ENCODE assay signal across 8 mouse cellular contexts in the genomic region with DNA sequence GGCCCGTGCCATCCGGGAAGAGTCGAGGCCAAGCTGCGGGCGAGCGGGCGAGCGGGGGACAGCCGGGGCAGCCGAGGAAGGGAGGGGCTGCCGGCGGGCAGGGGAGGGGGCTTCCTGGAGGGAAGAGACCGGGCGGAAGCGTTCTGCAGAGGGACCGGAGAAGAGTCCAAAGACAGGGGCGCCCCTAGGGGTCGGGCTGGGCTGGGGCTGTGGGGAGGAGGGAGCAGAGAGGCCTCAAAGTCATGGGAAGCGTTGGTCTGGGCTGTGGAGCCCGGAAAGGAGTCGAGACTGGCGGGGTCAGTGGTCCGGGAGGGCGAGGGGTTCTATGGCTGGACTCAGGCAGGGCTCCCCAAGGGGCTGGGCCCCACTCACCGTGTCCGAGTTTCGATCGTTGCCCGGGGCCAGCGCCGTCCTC. TPM values are rescaled to one million over a fixed set of nuclear protein-coding genes. Genes with fewer than 3 reads are reported as not detected.
A peak's percentile ranks its signal among the peaks of the same experiment; 100 is the strongest.
DNase-seq lines count a peak whose midpoint lies in the region; ATAC-seq and TF ChIP-seq lines count a peak whose summit lies in the region.

No protein-coding gene starts in this region.

- peak; percentile 43 to 49 for DNase-seq in spleen, adult 18-20 months
- DNase-seq in spleen, adult 12 weeks (ENCODE audit: low spot score), result no peak
- peak; percentile 88 to 89 for DNase-seq in cerebellum, postnatal 10 days
- peak; percentile 49 for DNase-seq in gastrocnemius, postnatal 25 days
- DNase-seq in lung, embryonic 14.5 days, result peak; percentile 73
- DNase-seq in thymus, postnatal 10 days (ENCODE audit: low spot score in 2 of 2), result peak; percentile 70 to 78

- WGBS in intestine, postnatal 0 days, result under 1% methylated on average over 27 of the region's 31 CpGs
- WGBS in lung, embryonic 14.5 days, result under 1% methylated on average over 23 of the region's 31 CpGs
- under 1% methylated on average over 30 of the region's 31 CpGs for WGBS in neural tube, embryonic 15.5 days

- peak; percentile 66 for TF ChIP-seq CTCF in intestine, postnatal 0 days (IDR thresholded peaks at IDR 0.05; ENCODE audit: low read depth)
- peak; percentile 62 for TF ChIP-seq CTCF in lung, embryonic 14.5 days (IDR thresholded peaks at IDR 0.05; ENCODE audit: low read depth)

- H3K27me3 ChIP-seq in intestine, postnatal 0 days (replicated peaks; ENCODE audit: control insufficient read depth, insufficient read depth, low read length), result no peaks in the 10 kb centered on the region
- no peaks in the 10 kb centered on the region for H3K27me3 ChIP-seq in lung, embryonic 14.5 days (ENCODE audit: insufficient read depth, low read length)
- H3K27me3 ChIP-seq in neural tube, embryonic 15.5 days (replicated peaks), result no peaks in the 10 kb centered on the region

- H3K36me3 ChIP-seq in intestine, postnatal 0 days (ENCODE audit: control insufficient read depth, insufficient read depth), result no peaks in the 10 kb centered on the region; the same call in 1 of the 2 replicates
- H3K36me3 ChIP-seq in lung, embryonic 14.5 days (ENCODE audit: insufficient read depth), result peaks cover 10% of the 10 kb centered on the region; the same call in 1 of the 2 replicates
- H3K36me3 ChIP-seq in neural tube, embryonic 15.5 days, result peaks cover 6% of the 10 kb centered on the region; the same call in 1 of the 2 replicates

- no peaks in the 10 kb centered on the region for H3K4me1 ChIP-seq in intestine, postnatal 0 days (replicated peaks; ENCODE audit: control insufficient read depth, insufficient read depth, low read length)
- H3K4me1 ChIP-seq in lung, embryonic 14.5 days (ENCODE audit: insufficient read depth), result no peaks in the 10 kb centered on the region
- H3K4me1 ChIP-seq in neural tube, embryonic 15.5 days, result peaks cover 30% of the 10 kb centered on the region

- ATAC-seq in intestine, postnatal 0 days, result peak; percentile 55
- ATAC-seq in lung, embryonic 14.5 days (ENCODE audit: insufficient read depth), result peak; percentile 78
- ATAC-seq in neural tube, embryonic 15.5 days (ENCODE audit: low FRiP score), result peak; percentile 81

- peak overlapping the region; percentile 95 for H3K4me2 ChIP-seq in intestine, postnatal 0 days (replicated peaks; ENCODE audit: low read depth)
- H3K4me2 ChIP-seq in lung, embryonic 14.5 days, result peak overlapping the region; percentile 94
- H3K4me2 ChIP-seq in neural tube, embryonic 15.5 days, result peak overlapping the region; percentile 88

- H3K27ac ChIP-seq in intestine, postnatal 0 days (ENCODE audit: low read depth, low read length), result peak overlapping the region; percentile 66; the same call in 1 of the 2 replicates
- peak overlapping the region; percentile 81 for H3K27ac ChIP-seq in lung, embryonic 14.5 days (ENCODE audit: low read depth)
- H3K27ac ChIP-seq in neural tube, embryonic 15.5 days (replicated peaks), result peak overlapping the region; percentile 81

- H3K9me3 ChIP-seq in intestine, postnatal 0 days (ENCODE audit: control insufficient read depth), result no peaks in the 10 kb centered on the region
- no peaks in the 10 kb centered on the region for H3K9me3 ChIP-seq in lung, embryonic 14.5 days (ENCODE audit: low read depth, low read length)
- no peaks in the 10 kb centered on the region for H3K9me3 ChIP-seq in neural tube, embryonic 15.5 days (replicated peaks)

- peak overlapping the region; percentile 92 for H3K4me3 ChIP-seq in intestine, postnatal 0 days (ENCODE audit: low read depth, low read length)
- peak overlapping the region; percentile 84 for H3K4me3 ChIP-seq in lung, embryonic 14.5 days (ENCODE audit: low read depth, low read length)
- peak overlapping the region; percentile 83 for H3K4me3 ChIP-seq in neural tube, embryonic 15.5 days (replicated peaks)

- peak overlapping the region; percentile 94 for H3K9ac ChIP-seq in intestine, postnatal 0 days (ENCODE audit: low read depth, low read length)
- peak overlapping the region; percentile 87 for H3K9ac ChIP-seq in lung, embryonic 14.5 days
- peak overlapping the region; percentile 87 for H3K9ac ChIP-seq in neural tube, embryonic 15.5 days (replicated peaks)

RNA-seq across cellular contexts. Expression of a gene that starts 0.5 kb away (rescaled TPM):
- 10 to 100 TPM; 13.2 to 13.8 TPM for total RNA-seq in gastrocnemius, postnatal 25 days (2021)
- polyA plus RNA-seq in intestine, postnatal 0 days (2015; fragmentation: Nextera tagmentation; extraction: Ambion mirVana), result 4.2 and 4.7 TPM in 2 replicates
- polyA plus RNA-seq in lung, embryonic 14.5 days (2014; fragmentation: Nextera tagmentation; extraction: Ambion mirVana), result 8.7 and 11.1 TPM in 2 replicates
- 15.4 and 16.5 TPM in 2 replicates for polyA plus RNA-seq in neural tube, embryonic 15.5 days (2015; fragmentation: Nextera tagmentation; extraction: Ambion mirVana)

RNA-seq across cellular contexts. Expression of a gene that starts 5.1 kb away (rescaled TPM):
- under 1 TPM; 0.56 to 0.67 TPM for total RNA-seq in gastrocnemius, postnatal 25 days (2021)
- 1.1 and 1.9 TPM in 2 replicates for polyA plus RNA-seq in intestine, postnatal 0 days (2015; fragmentation: Nextera tagmentation; extraction: Ambion mirVana)
- 1.7 and 2.2 TPM in 2 replicates for polyA plus RNA-seq in lung, embryonic 14.5 days (2014; fragmentation: Nextera tagmentation; extraction: Ambion mirVana)
- polyA plus RNA-seq in neural tube, embryonic 15.5 days (2015; fragmentation: Nextera tagmentation; extraction: Ambion mirVana), result 1.5 and 1.8 TPM in 2 replicates

RNA-seq across cellular contexts. Expression of a gene that starts 50.1 kb away (rescaled TPM):
- 1 to 10 TPM; 1.7 to 1.9 TPM for total RNA-seq in gastrocnemius, postnatal 25 days (2021)
- 3.4 TPM in 2 replicates for polyA plus RNA-seq in intestine, postnatal 0 days (2015; fragmentation: Nextera tagmentation; extraction: Ambion mirVana)
- 1.1 and 1.7 TPM in 2 replicates for polyA plus RNA-seq in lung, embryonic 14.5 days (2014; fragmentation: Nextera tagmentation; extraction: Ambion mirVana)
- 3.9 and 5.0 TPM in 2 replicates for polyA plus RNA-seq in neural tube, embryonic 15.5 days (2015; fragmentation: Nextera tagmentation; extraction: Ambion mirVana)

RNA-seq across cellular contexts. Expression of a gene that starts 50.1 kb away (rescaled TPM):
- 10 to 100 TPM in 1 of 2 experiments, 1 to 10 TPM in 1; 8.8 to 10.6 TPM for total RNA-seq in gastrocnemius, postnatal 25 days (2021)
- 108 and 118 TPM in 2 replicates for polyA plus RNA-seq in intestine, postnatal 0 days (2015; fragmentation: Nextera tagmentation; extraction: Ambion mirVana)
- polyA plus RNA-seq in lung, embryonic 14.5 days (2014; fragmentation: Nextera tagmentation; extraction: Ambion mirVana), result 77.3 and 83.5 TPM in 2 replicates
- polyA plus RNA-seq in neural tube, embryonic 15.5 days (2015; fragmentation: Nextera tagmentation; extraction: Ambion mirVana), result 39.2 and 58.6 TPM in 2 replicates

RNA-seq across cellular contexts. Expression of a gene that starts 53.5 kb away (rescaled TPM):
- total RNA-seq in gastrocnemius, postnatal 25 days (2021), result over 10,000 TPM; 37,777 to 44,473 TPM
- 25.2 and 26.2 TPM in 2 replicates for polyA plus RNA-seq in intestine, postnatal 0 days (2015; fragmentation: Nextera tagmentation; extraction: Ambion mirVana)
- 2.8 and 11.1 TPM in 2 replicates for polyA plus RNA-seq in lung, embryonic 14.5 days (2014; fragmentation: Nextera tagmentation; extraction: Ambion mirVana)
- 16.6 and 38.6 TPM in 2 replicates for polyA plus RNA-seq in neural tube, embryonic 15.5 days (2015; fragmentation: Nextera tagmentation; extraction: Ambion mirVana)
